Mouse (Mus musculus): Measurements from ENCODE around the gene Acvrl1. TPM values are rescaled to one million over a fixed set of nuclear protein-coding genes. Genes with fewer than 3 reads are reported as not detected.

Acvrl1 gene
- polyA plus RNA-seq, 1 experiment from 2014 or later: 2.5 TPM

DNA sequence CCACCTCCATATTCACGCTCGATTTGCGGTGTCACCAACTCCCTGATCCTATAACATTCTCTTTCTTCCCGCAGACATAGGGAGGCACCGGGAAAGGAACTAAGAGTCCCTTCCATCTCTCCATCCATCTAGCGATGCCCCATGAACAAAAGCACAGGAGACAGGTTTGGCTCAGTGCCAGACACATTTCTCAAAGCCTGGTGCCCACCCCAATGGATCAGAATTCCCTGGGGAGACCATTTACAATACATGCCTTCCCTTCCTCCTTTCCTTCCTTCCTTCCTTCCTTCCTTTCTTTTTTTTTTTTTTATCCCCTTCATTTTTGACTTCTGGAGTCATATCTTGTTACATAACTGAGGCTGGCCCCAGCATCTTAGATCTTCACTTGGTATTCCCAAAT lies 3.7 kb downstream of the Acvrl1 start:
- H3K27me3 ChIP-seq (replicated peaks; ENCODE audit: control insufficient read depth, insufficient read depth, low read length): peaks cover 68% of the 10 kb centered on the region

DNA sequence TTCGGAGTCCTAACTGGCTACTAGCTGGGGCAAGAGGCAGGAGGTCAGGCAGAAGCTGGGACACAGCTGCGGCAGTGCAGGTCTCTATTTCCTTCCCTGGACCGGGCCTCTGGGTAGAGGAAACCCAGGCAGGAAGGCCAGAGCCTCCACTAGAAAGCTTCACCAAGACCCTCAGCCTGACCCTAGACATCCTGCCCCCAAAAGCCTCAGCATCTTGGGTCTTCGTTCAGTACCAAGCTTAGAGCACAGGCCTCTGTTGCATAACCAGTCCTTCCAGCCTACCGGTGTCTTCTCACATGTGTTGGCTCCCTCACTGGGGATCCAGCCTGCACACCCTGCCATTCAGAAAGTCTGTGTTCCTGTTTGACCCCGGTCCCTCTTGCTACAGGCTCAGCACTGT lies 4.4 kb downstream of the Acvrl1 start:
- H3K36me3 ChIP-seq (ENCODE audit: control insufficient read depth, insufficient read depth, low read length): no peaks in the 10 kb centered on the region
- peaks cover 64% of the 10 kb centered on the region for H3K27me3 ChIP-seq (replicated peaks; ENCODE audit: control insufficient read depth, insufficient read depth, low read length)
- H3K4me2 ChIP-seq: no peak overlapping the region
- H3K27ac ChIP-seq (ENCODE audit: low read depth, low read length): no peak overlapping the region
- H3K9me3 ChIP-seq (ENCODE audit: control insufficient read depth, low read length): no peaks in the 10 kb centered on the region
- DNase-seq (ENCODE audit: low spot score): no peak
- no peak overlapping the region for H3K9ac ChIP-seq (ENCODE audit: low read depth, low read length)
- no peak overlapping the region for H3K4me3 ChIP-seq (ENCODE audit: low read depth, low read length)
- peaks cover 18% of the 10 kb centered on the region for H3K4me1 ChIP-seq (replicated peaks; ENCODE audit: control insufficient read depth, insufficient read depth, low read length)
- 59% methylated on average over 6 of the region's 6 CpGs for WGBS
- no peak for ATAC-seq (replicated peaks; ENCODE audit: low FRiP score)

More for the DNA sequence above, 3.7 kb downstream of the Acvrl1 start:
- Histone ChIP-seq H3K9me3 (ENCODE audit: control insufficient read depth, low read length) (no peaks in the 10 kb centered on the region), H3K27ac (ENCODE audit: low read depth, low read length) (no peak overlapping the region), H3K9ac (ENCODE audit: low read depth, low read length) (no peak overlapping the region), H3K4me3 (ENCODE audit: low read depth, low read length) (no peak overlapping the region), H3K4me1 (replicated peaks; ENCODE audit: control insufficient read depth, insufficient read depth, low read length) (peaks cover 18% of the 10 kb centered on the region), H3K4me2 (no peak overlapping the region), H3K36me3 (ENCODE audit: control insufficient read depth, insufficient read depth, low read length) (no peaks in the 10 kb centered on the region)
- no peak for DNase-seq (ENCODE audit: low spot score)
- no peak for ATAC-seq (replicated peaks; ENCODE audit: low FRiP score)
- 56% methylated on average over 6 of the region's 6 CpGs for WGBS

DNA sequence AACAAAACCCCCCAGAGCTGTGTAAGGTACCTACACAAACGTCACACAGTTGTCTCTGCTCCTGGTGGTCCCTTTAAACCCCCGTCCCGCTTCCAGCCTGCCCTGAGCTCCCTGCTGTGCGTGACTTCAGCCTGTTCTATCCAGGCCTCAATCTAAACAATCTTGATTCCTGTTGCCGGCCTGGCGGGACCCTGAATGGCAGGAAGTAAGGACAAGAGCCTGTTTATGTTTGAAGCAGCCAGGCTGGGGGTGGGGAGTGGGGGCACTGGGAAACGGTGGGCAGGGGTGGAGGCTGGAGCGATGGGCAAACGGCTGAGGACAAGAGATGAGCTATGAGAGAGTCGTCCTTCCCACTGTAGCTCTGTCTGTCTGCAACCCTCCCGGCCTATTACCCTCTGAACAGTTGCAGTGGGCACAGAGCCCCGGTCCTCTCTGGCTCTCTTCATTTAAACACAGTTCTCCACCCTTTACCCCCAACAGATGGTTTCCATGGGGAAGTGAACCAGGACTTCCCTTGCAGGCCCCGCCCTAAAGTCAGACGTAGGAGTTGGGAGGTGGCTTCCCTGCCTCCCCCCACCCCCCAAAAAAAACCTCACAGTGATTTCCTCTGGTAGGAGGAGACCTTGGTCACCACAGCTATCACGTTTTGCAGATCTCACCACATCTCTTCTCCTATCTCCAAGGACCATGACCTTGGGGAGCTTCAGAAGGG lies 5.8 kb downstream of the Acvrl1 start:
- DNase-seq (ENCODE audit: low spot score) (no peak), ATAC-seq (replicated peaks; ENCODE audit: low FRiP score) (no peak)
- no peak overlapping the region for H3K27ac ChIP-seq (ENCODE audit: low read depth, low read length)
- no peak overlapping the region for H3K9ac ChIP-seq (ENCODE audit: low read depth, low read length)
- H3K4me3 ChIP-seq (ENCODE audit: low read depth, low read length): no peak overlapping the region
- H3K27me3 ChIP-seq (replicated peaks; ENCODE audit: control insufficient read depth, insufficient read depth, low read length): peaks cover 50% of the 10 kb centered on the region
- no peaks in the 10 kb centered on the region for H3K9me3 ChIP-seq (ENCODE audit: control insufficient read depth, low read length)
- WGBS: 21% methylated on average over 15 of the region's 15 CpGs
- H3K4me1 ChIP-seq (replicated peaks; ENCODE audit: control insufficient read depth, insufficient read depth, low read length): peaks cover 18% of the 10 kb centered on the region; the same call in 1 of the 2 replicates
- H3K4me2 ChIP-seq: no peak overlapping the region
- H3K36me3 ChIP-seq (ENCODE audit: control insufficient read depth, insufficient read depth, low read length): no peaks in the 10 kb centered on the region

DNA sequence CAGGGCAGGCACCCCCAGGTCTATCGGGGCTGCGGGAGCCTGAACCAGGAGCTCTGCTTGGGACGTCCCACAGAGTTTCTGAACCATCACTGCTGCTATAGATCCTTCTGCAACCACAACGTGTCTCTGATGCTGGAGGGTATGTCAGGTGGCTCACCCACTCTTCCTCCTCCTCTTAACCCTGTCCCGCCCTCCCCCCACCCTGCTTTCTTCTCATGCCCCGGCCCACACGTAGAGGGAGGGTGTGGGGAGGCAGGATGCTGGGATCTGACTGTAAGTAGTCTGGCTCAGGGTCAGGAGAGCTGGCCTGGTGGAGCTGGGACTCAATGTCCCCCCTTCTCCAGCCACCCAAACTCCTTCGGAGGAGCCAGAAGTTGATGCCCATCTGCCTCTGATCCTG lies 7.1 kb downstream of the Acvrl1 start:
- peaks cover 31% of the 10 kb centered on the region for H3K4me1 ChIP-seq (replicated peaks; ENCODE audit: control insufficient read depth, insufficient read depth, low read length)
- 61% methylated on average over 8 of the region's 8 CpGs for WGBS
- no peak overlapping the region for H3K27ac ChIP-seq (ENCODE audit: low read depth, low read length)
- H3K27me3 ChIP-seq (replicated peaks; ENCODE audit: control insufficient read depth, insufficient read depth, low read length): peaks cover 41% of the 10 kb centered on the region
- DNase-seq (ENCODE audit: low spot score) (no peak), ATAC-seq (replicated peaks; ENCODE audit: low FRiP score) (no peak)
- H3K36me3 ChIP-seq (ENCODE audit: control insufficient read depth, insufficient read depth, low read length): no peaks in the 10 kb centered on the region
- H3K9me3 ChIP-seq (ENCODE audit: control insufficient read depth, low read length): no peaks in the 10 kb centered on the region
- H3K9ac ChIP-seq (ENCODE audit: low read depth, low read length): no peak overlapping the region
- H3K4me3 ChIP-seq (ENCODE audit: low read depth, low read length): no peak overlapping the region
- no peak overlapping the region for H3K4me2 ChIP-seq

DNA sequence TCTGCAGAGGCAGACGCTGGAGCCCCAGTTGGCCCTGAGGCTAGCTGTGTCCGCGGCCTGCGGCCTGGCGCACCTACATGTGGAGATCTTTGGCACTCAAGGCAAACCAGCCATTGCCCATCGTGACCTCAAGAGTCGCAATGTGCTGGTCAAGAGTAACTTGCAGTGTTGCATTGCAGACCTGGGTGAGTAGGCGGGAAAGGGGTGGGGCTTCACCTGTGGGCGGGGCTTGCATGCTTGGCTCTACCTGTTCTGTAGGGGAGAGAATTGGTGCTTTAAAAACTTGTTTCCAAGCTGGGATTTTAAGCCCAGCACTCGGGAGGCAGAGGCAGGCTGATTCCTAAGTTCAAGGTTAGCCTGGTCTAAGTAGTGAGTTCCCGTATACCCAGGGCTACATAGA lies 9.1 kb downstream of the Acvrl1 start:
- H3K27me3 ChIP-seq (replicated peaks; ENCODE audit: control insufficient read depth, insufficient read depth, low read length): peaks cover 22% of the 10 kb centered on the region
- no peaks in the 10 kb centered on the region for H3K36me3 ChIP-seq (ENCODE audit: control insufficient read depth, insufficient read depth, low read length)
- H3K27ac ChIP-seq (ENCODE audit: low read depth, low read length): no peak overlapping the region
- peaks cover 29% of the 10 kb centered on the region for H3K4me1 ChIP-seq (replicated peaks; ENCODE audit: control insufficient read depth, insufficient read depth, low read length)
- no peak overlapping the region for H3K4me3 ChIP-seq (ENCODE audit: low read depth, low read length)
- no peaks in the 10 kb centered on the region for H3K9me3 ChIP-seq (ENCODE audit: control insufficient read depth, low read length)
- H3K4me2 ChIP-seq: no peak overlapping the region
- H3K9ac ChIP-seq (ENCODE audit: low read depth, low read length): no peak overlapping the region
- WGBS: 78% methylated on average over 11 of the region's 11 CpGs
- DNase-seq (ENCODE audit: low spot score): no peak
- ATAC-seq (replicated peaks; ENCODE audit: low FRiP score): no peak

DNA sequence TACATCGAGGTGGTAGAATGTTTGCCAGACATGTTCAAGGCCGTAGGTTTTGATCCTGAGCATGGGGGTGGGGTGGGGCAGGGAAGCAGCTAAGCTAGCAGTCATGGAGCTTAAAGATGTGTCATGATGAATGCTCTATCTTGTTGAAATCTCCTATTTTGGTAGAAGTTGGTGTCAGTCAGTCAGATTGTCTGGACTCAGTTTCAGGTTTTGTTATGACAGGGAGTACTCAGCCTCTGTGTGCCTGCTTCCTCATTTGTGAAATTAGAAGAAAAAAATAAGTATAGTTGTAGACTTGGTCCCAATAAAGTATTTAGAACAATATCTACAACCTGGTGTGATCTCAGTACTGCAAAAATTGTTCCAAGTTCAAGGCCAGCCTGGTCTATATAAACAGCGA lies 10.4 kb downstream of the Acvrl1 start:
- Histone ChIP-seq H3K27me3 (replicated peaks; ENCODE audit: control insufficient read depth, insufficient read depth, low read length) (peaks cover 12% of the 10 kb centered on the region; the same call in 1 of the 2 replicates), H3K4me3 (ENCODE audit: low read depth, low read length) (no peak overlapping the region), H3K27ac (ENCODE audit: low read depth, low read length) (no peak overlapping the region), H3K9ac (ENCODE audit: low read depth, low read length) (no peak overlapping the region), H3K9me3 (ENCODE audit: control insufficient read depth, low read length) (no peaks in the 10 kb centered on the region), H3K4me2 (no peak overlapping the region), H3K36me3 (ENCODE audit: control insufficient read depth, insufficient read depth, low read length) (no peaks in the 10 kb centered on the region), H3K4me1 (replicated peaks; ENCODE audit: control insufficient read depth, insufficient read depth, low read length) (peaks cover 33% of the 10 kb centered on the region)
- ATAC-seq (replicated peaks; ENCODE audit: low FRiP score) (no peak), DNase-seq (ENCODE audit: low spot score) (no peak)
- WGBS: 73% methylated on average over 3 of the region's 3 CpGs

DNA sequence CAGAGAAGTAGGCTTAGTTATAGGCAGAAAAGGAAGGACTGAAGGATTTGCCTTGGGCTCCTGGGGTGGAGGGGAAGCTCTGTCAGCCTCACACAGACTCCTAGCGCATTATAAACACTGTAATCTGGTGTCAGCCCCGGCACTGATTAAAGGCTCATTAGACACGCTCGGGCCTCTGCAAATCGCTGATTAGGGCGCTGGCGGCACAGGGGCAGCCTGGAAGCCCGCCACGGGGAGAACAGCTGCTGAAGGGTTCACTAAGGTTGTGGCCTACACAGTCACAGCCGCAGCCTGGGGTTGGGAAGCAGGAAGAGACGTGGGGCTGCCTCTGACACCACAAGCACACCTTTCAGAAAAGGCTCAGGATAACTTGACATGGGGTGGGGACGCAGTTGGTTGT lies 11.6 kb downstream of the Acvrl1 start:
- 11% methylated on average over 12 of the region's 12 CpGs for WGBS
- peak; percentile 69 for ATAC-seq (replicated peaks; ENCODE audit: low FRiP score)
- no peak overlapping the region for H3K4me2 ChIP-seq

DNA sequence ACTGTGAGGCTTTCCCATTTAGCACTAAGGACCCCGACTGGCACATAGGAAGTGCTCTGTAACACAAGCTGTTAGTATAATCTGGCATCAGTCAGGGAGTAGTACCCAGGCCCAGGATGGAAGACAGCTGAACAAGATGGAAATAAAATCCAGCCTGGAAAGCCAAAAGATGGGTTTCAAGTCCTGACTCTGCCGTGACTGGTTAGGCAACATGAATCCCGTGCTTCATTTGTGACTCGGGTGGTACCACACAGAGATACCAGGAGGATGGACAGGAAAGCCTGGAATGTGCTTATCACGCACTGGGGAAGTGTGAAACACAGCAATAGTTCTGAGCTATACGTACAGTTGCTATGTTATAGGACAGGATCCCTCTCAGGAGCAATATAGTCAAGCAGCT lies 12.3 kb downstream of the Acvrl1 start:
- H3K4me1 ChIP-seq (replicated peaks; ENCODE audit: control insufficient read depth, insufficient read depth, low read length): peaks cover 30% of the 10 kb centered on the region
- no peaks in the 10 kb centered on the region for H3K9me3 ChIP-seq (ENCODE audit: control insufficient read depth, low read length)
- H3K36me3 ChIP-seq (ENCODE audit: control insufficient read depth, insufficient read depth, low read length): no peaks in the 10 kb centered on the region
- ATAC-seq (replicated peaks; ENCODE audit: low FRiP score) (no peak), DNase-seq (ENCODE audit: low spot score) (no peak)
- no peak overlapping the region for H3K4me3 ChIP-seq (ENCODE audit: low read depth, low read length)
- H3K9ac ChIP-seq (ENCODE audit: low read depth, low read length): no peak overlapping the region
- peaks cover 7% of the 10 kb centered on the region; the same call in 1 of the 2 replicates for H3K27me3 ChIP-seq (replicated peaks; ENCODE audit: control insufficient read depth, insufficient read depth, low read length)
- no peak overlapping the region for H3K27ac ChIP-seq (ENCODE audit: low read depth, low read length)
- WGBS: 31% methylated on average over 6 of the region's 6 CpGs
- peak overlapping the region; percentile 20; the same call in 1 of the 2 replicates for H3K4me2 ChIP-seq

More for the DNA sequence above, 11.6 kb downstream of the Acvrl1 start:
- no peak overlapping the region for H3K4me3 ChIP-seq (ENCODE audit: low read depth, low read length)
- peaks cover 26% of the 10 kb centered on the region for H3K4me1 ChIP-seq (replicated peaks; ENCODE audit: control insufficient read depth, insufficient read depth, low read length)
- no peak overlapping the region for H3K27ac ChIP-seq (ENCODE audit: low read depth, low read length)
- H3K9ac ChIP-seq (ENCODE audit: low read depth, low read length): no peak overlapping the region
- no peak for DNase-seq (ENCODE audit: low spot score)
- H3K9me3 ChIP-seq (ENCODE audit: control insufficient read depth, low read length): no peaks in the 10 kb centered on the region
- no peaks in the 10 kb centered on the region for H3K36me3 ChIP-seq (ENCODE audit: control insufficient read depth, insufficient read depth, low read length)
- peaks cover 7% of the 10 kb centered on the region; the same call in 1 of the 2 replicates for H3K27me3 ChIP-seq (replicated peaks; ENCODE audit: control insufficient read depth, insufficient read depth, low read length)

DNA sequence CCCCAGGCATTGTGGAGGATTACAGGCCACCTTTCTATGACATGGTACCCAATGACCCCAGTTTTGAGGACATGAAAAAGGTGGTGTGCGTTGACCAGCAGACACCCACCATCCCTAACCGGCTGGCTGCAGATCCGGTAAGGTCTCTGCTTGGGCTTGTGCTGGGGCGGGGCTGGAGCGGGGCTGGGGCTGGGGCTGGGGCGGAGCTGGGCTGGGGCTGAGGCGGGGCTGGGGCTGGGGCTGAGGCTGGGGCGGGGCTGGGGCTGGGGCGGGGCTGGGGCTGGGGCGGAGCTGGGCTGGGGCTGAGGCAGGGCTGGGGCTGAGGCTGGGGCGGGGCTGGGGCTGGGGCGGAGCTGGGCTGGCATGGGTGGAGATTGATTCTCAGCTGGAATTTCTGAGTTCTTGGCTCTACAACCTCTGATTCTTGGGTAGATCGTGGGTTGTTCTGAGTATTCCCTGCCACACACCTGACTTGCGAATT lies 12.8 kb downstream of the Acvrl1 start:
- DNase-seq (ENCODE audit: low spot score): no peak
- Histone ChIP-seq H3K9ac (ENCODE audit: low read depth, low read length) (no peak overlapping the region), H3K9me3 (ENCODE audit: control insufficient read depth, low read length) (no peaks in the 10 kb centered on the region), H3K4me2 (peak overlapping the region; percentile 20; the same call in 1 of the 2 replicates), H3K36me3 (ENCODE audit: control insufficient read depth, insufficient read depth, low read length) (no peaks in the 10 kb centered on the region), H3K4me3 (ENCODE audit: low read depth, low read length) (no peak overlapping the region), H3K27me3 (replicated peaks; ENCODE audit: control insufficient read depth, insufficient read depth, low read length) (peaks cover 7% of the 10 kb centered on the region; the same call in 1 of the 2 replicates), H3K27ac (ENCODE audit: low read depth, low read length) (no peak overlapping the region), H3K4me1 (replicated peaks; ENCODE audit: control insufficient read depth, insufficient read depth, low read length) (peaks cover 33% of the 10 kb centered on the region)
- 3% methylated on average over 14 of the region's 14 CpGs for WGBS
- ATAC-seq (replicated peaks; ENCODE audit: low FRiP score): peak; percentile 78

All from liver, embryonic 11.5 days (tissue).